Mouse (Mus musculus) E14TG2a.4 (cell line): ENCODE data around the gene Fam172a.

Experiments
- CTCF ChIP-seq: conservative IDR thresholded peaks from 2 replicates; pipeline ENCODE4 v1.5.1; 2014; ENCODE audit warnings: low read length
- NANOG ChIP-seq: IDR thresholded peaks from 2 replicates; pipeline ENCODE4 v1.6.1; 2014; ENCODE audit warnings: borderline replicate concordance, low read length, mixed read lengths
- POU5F1 ChIP-seq: IDR thresholded peaks from 2 replicates; pipeline ENCODE4 v1.6.1; 2014; ENCODE audit warnings: low read length, borderline replicate concordance

- TF ChIP-seq NANOG (no peak), CTCF (no peak), POU5F1 (no peak)
These were observed 475.6 kb downstream of the Fam172a start for GRCm38 (mm10) chr13:78177381-78177950.
